Mouse (Mus musculus) megakaryocyte-erythroid progenitor cell, adult 5-6 weeks (primary cell): ENCODE results near the gene Suv39h1. TPM values are rescaled to one million over a fixed set of nuclear protein-coding genes. Genes with fewer than 3 reads are reported as not detected.
"Not testable (repeated sequence)": the region's sequence is repeated elsewhere in the genome, so short reads cannot be mapped to it uniquely, and the experiment has no call there.

Source experiments
- ATAC-seq: replicated peaks from 2 replicates; pipeline ENCODE4 v1.8.0; 2016; ENCODE audit warnings: mild to moderate bottlenecking, inconsistent platforms; ENCODE audit not compliant: severe bottlenecking, poor library complexity, low FRiP score, low TSS enrichment
- total RNA-seq, 2 experiments: library from RNA; stranded (forward) in 1 of 2; stranded (reverse) in 1 of 2; fragments of 200-1000, 215-1000 nt in 1 of 2; fragments of >200 nt in 1 of 2; fragmentation: Nextera tagmentation in 1 of 2; gene quantifications; 2 replicates each; pipeline ENCODE4 v1.2.3; 2014 to 2017

The Suv39h1 gene
- total RNA-seq, 2 experiments from 2014 or later = 79.0 to 84.3 TPM

- ATAC-seq = not testable (repeated sequence)
Measured at GRCm38 (mm10) chrX:8051044-8051781, 23.3 kb downstream of the Suv39h1 start.

GRCm38 (mm10) chrX:8033009-8033408 lies 41.6 kb downstream of the Suv39h1 start:
- peak; percentile 59; the same call in 1 of the 2 replicates for ATAC-seq

GRCm38 (mm10) chrX:8026811-8027210 lies 47.7 kb downstream of the Suv39h1 start:
- ATAC-seq = no peak

- ATAC-seq = no peak
Measured at GRCm38 (mm10) chrX:8024795-8025194, 49.8 kb downstream of the Suv39h1 start.

GRCm38 (mm10) chrX:8020111-8020778 lies 54.3 kb downstream of the Suv39h1 start:
- no peak for ATAC-seq

GRCm38 (mm10) chrX:8018286-8018685 lies 56.3 kb downstream of the Suv39h1 start, which contains the start of gene Glod5:
Gene Glod5 (minus strand): TSS chrX:8018492.
- no peak for ATAC-seq

- ATAC-seq = no peak
Measured at GRCm38 (mm10) chrX:8017142-8017541, 57.4 kb downstream of the Suv39h1 start.

GRCm38 (mm10) chrX:8015675-8016074 lies 58.9 kb downstream of the Suv39h1 start:
- ATAC-seq = peak; percentile 80; the same call in 1 of the 2 replicates

GRCm38 (mm10) chrX:8013569-8014314 lies 60.8 kb downstream of the Suv39h1 start:
- no peak for ATAC-seq

- ATAC-seq = no peak
Measured at GRCm38 (mm10) chrX:8013157-8013556, 61.4 kb downstream of the Suv39h1 start.

Other genes with a start within 250 kb of the Suv39h1 start
- gene Otud5, start 233.4 kb downstream of the Suv39h1 start, total RNA-seq (2014; fragmentation: Nextera tagmentation) = 59.5 and 83.5 TPM in 2 replicates
- gene Otud5, start 233.4 kb downstream of the Suv39h1 start, total RNA-seq (2017) = 50.0 and 64.6 TPM in 2 replicates
- gene Pim2, start 196.5 kb downstream of the Suv39h1 start, total RNA-seq (2014; fragmentation: Nextera tagmentation) = 11.4 and 16.2 TPM in 2 replicates
- gene Pim2, start 196.5 kb downstream of the Suv39h1 start, total RNA-seq (2017) = 2.1 and 2.2 TPM in 2 replicates
- 13.2 and 19.3 TPM in 2 replicates for gene Slc35a2, start 190.7 kb downstream of the Suv39h1 start, total RNA-seq (2014; fragmentation: Nextera tagmentation)
- gene Slc35a2, start 190.7 kb downstream of the Suv39h1 start, total RNA-seq (2017) = 9.8 and 16.1 TPM in 2 replicates
- gene Pqbp1, start 175.5 kb downstream of the Suv39h1 start, total RNA-seq (2014; fragmentation: Nextera tagmentation) = 46.8 and 81.9 TPM in 2 replicates
- gene Pqbp1, start 175.5 kb downstream of the Suv39h1 start, total RNA-seq (2017) = 176 and 188 TPM in 2 replicates
- 71.7 and 112 TPM in 2 replicates for gene Timm17b, start 175.4 kb downstream of the Suv39h1 start, total RNA-seq (2014; fragmentation: Nextera tagmentation)
- gene Timm17b, start 175.4 kb downstream of the Suv39h1 start, total RNA-seq (2017) = 61.4 and 61.5 TPM in 2 replicates
- gene Gm10491, start 166.9 kb downstream of the Suv39h1 start, total RNA-seq (2014; fragmentation: Nextera tagmentation) = not detected in 2 replicates
- not detected in 2 replicates for gene Gm10491, start 166.9 kb downstream of the Suv39h1 start, total RNA-seq (2017)
- not detected in 2 replicates for gene Gm10490, start 165.2 kb downstream of the Suv39h1 start, total RNA-seq (2014; fragmentation: Nextera tagmentation)
- not detected in 2 replicates for gene Gm10490, start 165.2 kb downstream of the Suv39h1 start, total RNA-seq (2017)
- gene Pcsk1n, start 154.9 kb downstream of the Suv39h1 start, total RNA-seq (2014; fragmentation: Nextera tagmentation) = not detected in 2 replicates
- gene Pcsk1n, start 154.9 kb downstream of the Suv39h1 start, total RNA-seq (2017) = not detected in 2 replicates
- gene Eras, start 146.2 kb downstream of the Suv39h1 start, total RNA-seq (2014; fragmentation: Nextera tagmentation) = not detected in 2 replicates
- not detected in 2 replicates for gene Eras, start 146.2 kb downstream of the Suv39h1 start, total RNA-seq (2017)
- 9.8 and 9.9 TPM in 2 replicates for gene Hdac6, start 126.9 kb downstream of the Suv39h1 start, total RNA-seq (2014; fragmentation: Nextera tagmentation)
- gene Hdac6, start 126.9 kb downstream of the Suv39h1 start, total RNA-seq (2017) = 9.1 and 11.8 TPM in 2 replicates
- gene Gata1, start 96.7 kb downstream of the Suv39h1 start, total RNA-seq (2014; fragmentation: Nextera tagmentation) = 187 and 213 TPM in 2 replicates
- 134 and 145 TPM in 2 replicates for gene Gata1, start 96.7 kb downstream of the Suv39h1 start, total RNA-seq (2017)
- not detected in 2 replicates for gene Glod5, start 56.3 kb downstream of the Suv39h1 start, total RNA-seq (2014; fragmentation: Nextera tagmentation)
- gene Glod5, start 56.3 kb downstream of the Suv39h1 start, total RNA-seq (2017) = not detected in 2 replicates
- gene Was, start 15.7 kb upstream of the Suv39h1 start, total RNA-seq (2014; fragmentation: Nextera tagmentation) = 39.5 and 46.0 TPM in 2 replicates
- 56.1 and 61.3 TPM in 2 replicates for gene Was, start 15.7 kb upstream of the Suv39h1 start, total RNA-seq (2017)
- 23.0 TPM in 2 replicates for gene Wdr13, start 58.1 kb upstream of the Suv39h1 start, total RNA-seq (2014; fragmentation: Nextera tagmentation)
- gene Wdr13, start 58.1 kb upstream of the Suv39h1 start, total RNA-seq (2017) = 14.9 and 26.6 TPM in 2 replicates
- gene Rbm3, start 71.1 kb upstream of the Suv39h1 start, total RNA-seq (2014; fragmentation: Nextera tagmentation) = 798 and 978 TPM in 2 replicates
- 1,469 and 1,492 TPM in 2 replicates for gene Rbm3, start 71.1 kb upstream of the Suv39h1 start, total RNA-seq (2017)
- 8.4 and 13.1 TPM in 2 replicates for gene Tbc1d25, start 101.4 kb upstream of the Suv39h1 start, total RNA-seq (2014; fragmentation: Nextera tagmentation)
- gene Tbc1d25, start 101.4 kb upstream of the Suv39h1 start, total RNA-seq (2017) = 4.8 and 6.9 TPM in 2 replicates
- gene Ebp, start 118.8 kb upstream of the Suv39h1 start, total RNA-seq (2014; fragmentation: Nextera tagmentation) = 31.3 and 44.2 TPM in 2 replicates
- gene Ebp, start 118.8 kb upstream of the Suv39h1 start, total RNA-seq (2017) = 46.6 and 58.9 TPM in 2 replicates
- gene Porcn, start 131.8 kb upstream of the Suv39h1 start, total RNA-seq (2014; fragmentation: Nextera tagmentation) = 2.3 TPM in 1 of 2 replicates, not detected in the other
- 1.5 TPM in 1 of 2 replicates, not detected in the other for gene Porcn, start 131.8 kb upstream of the Suv39h1 start, total RNA-seq (2017)
- 51.2 and 86.0 TPM in 2 replicates for gene Ftsj1, start 177.6 kb upstream of the Suv39h1 start, total RNA-seq (2014; fragmentation: Nextera tagmentation)
- 31.5 and 49.2 TPM in 2 replicates for gene Ftsj1, start 177.6 kb upstream of the Suv39h1 start, total RNA-seq (2017)
- gene Slc38a5, start 196.4 kb upstream of the Suv39h1 start, total RNA-seq (2014; fragmentation: Nextera tagmentation) = 97.9 and 114 TPM in 2 replicates
- gene Slc38a5, start 196.4 kb upstream of the Suv39h1 start, total RNA-seq (2017) = 50.5 and 88.6 TPM in 2 replicates